ENCODE assay signal across 9 mouse cellular contexts in genomic region chr13:18614763-18615616, GRCm38 (mm10).
DNase-seq lines count a peak whose midpoint lies in the region; ATAC-seq lines count a peak whose summit lies in the region.
"Had no signal": no experiment of that assay in that cellular context is flagged by ENCODE, and none has a peak within 500 bp of the region (broad histone marks: within the 10 kb centered on the region; RNA-seq: fewer than 3 reads in every experiment).

No protein-coding gene starts in this region.

- peaks cover 7% of the 10 kb centered on the region for H3K4me1 ChIP-seq in forebrain, embryonic 13.5 days
- H3K4me1 ChIP-seq in liver, embryonic 12.5 days: no peaks in the 10 kb centered on the region
- H3K4me1 ChIP-seq: liver, embryonic 13.5 days had no signal

- H3K27me3 ChIP-seq in forebrain, embryonic 13.5 days: no peaks in the 10 kb centered on the region
- no peaks in the 10 kb centered on the region for H3K27me3 ChIP-seq in liver, embryonic 12.5 days (replicated peaks)
- H3K27me3 ChIP-seq: liver, embryonic 13.5 days had no signal

- H3K36me3 ChIP-seq in forebrain, embryonic 13.5 days (ENCODE audit: poor library complexity, severe bottlenecking): no peaks in the 10 kb centered on the region
- H3K36me3 ChIP-seq in liver, embryonic 12.5 days: no peaks in the 10 kb centered on the region
- H3K36me3 ChIP-seq: liver, embryonic 13.5 days had no signal

- ATAC-seq in forebrain, embryonic 13.5 days: peak; percentile 83
- no peak for ATAC-seq in liver, embryonic 12.5 days
- ATAC-seq in megakaryocyte progenitor cell, adult 5-6 weeks (replicated peaks; ENCODE audit: poor library complexity): no peak

- no peaks in the 10 kb centered on the region for H3K9me3 ChIP-seq in forebrain, embryonic 13.5 days (replicated peaks)
- H3K9me3 ChIP-seq in liver, embryonic 12.5 days (replicated peaks): no peaks in the 10 kb centered on the region
- H3K9me3 ChIP-seq: liver, embryonic 13.5 days had no signal

- H3K9ac ChIP-seq in forebrain, embryonic 13.5 days: 0 out of 2 replicates have a peak overlapping the region, but pooled peaks have one; percentile 8
- no peak overlapping the region for H3K9ac ChIP-seq in liver, embryonic 12.5 days
- H3K9ac ChIP-seq: liver, embryonic 13.5 days had no signal

- H3K27ac ChIP-seq in forebrain, embryonic 13.5 days: no peak overlapping the region
- H3K27ac ChIP-seq in liver, embryonic 12.5 days: no peak overlapping the region
- H3K27ac ChIP-seq: gastrocnemius, adult 2 months; liver, embryonic 13.5 days had no signal

- H3K4me2 ChIP-seq in forebrain, embryonic 13.5 days: peak overlapping the region; percentile 46
- peak overlapping the region; percentile 25 for H3K4me2 ChIP-seq in liver, embryonic 12.5 days
- H3K4me2 ChIP-seq: liver, embryonic 13.5 days had no signal

- no peak overlapping the region for H3K4me3 ChIP-seq in forebrain, embryonic 13.5 days
- no peak overlapping the region for H3K4me3 ChIP-seq in liver, embryonic 12.5 days
- H3K4me3 ChIP-seq: gastrocnemius, adult 2 months; liver, embryonic 13.5 days had no signal

- intact Hi-C loops in gastrocnemius, postnatal 14 days (cut with DNase I; ENCODE audit: low total_unique reads): no loop called here

- WGBS in forebrain, embryonic 13.5 days: 18% methylated on average over 18 of the region's 18 CpGs
- WGBS in liver, embryonic 12.5 days (ENCODE audit: insufficient replicate concordance): 24% methylated on average over 18 of the region's 18 CpGs

- peak; percentile 4 for DNase-seq in right cerebral cortex, postnatal 14 days
- no peak for DNase-seq in right cerebral cortex, adult 2 months (ENCODE audit: low spot score in 2 of 2)
- no peak for DNase-seq in adrenal gland, adult 2 months
- DNase-seq in gastrocnemius, postnatal 14 days: no peak
- DNase-seq: gastrocnemius, adult 2 months; liver, embryonic 13.5 days had no signal
